ENCODE assay signal across 8 mouse cellular contexts in the genomic region with DNA sequence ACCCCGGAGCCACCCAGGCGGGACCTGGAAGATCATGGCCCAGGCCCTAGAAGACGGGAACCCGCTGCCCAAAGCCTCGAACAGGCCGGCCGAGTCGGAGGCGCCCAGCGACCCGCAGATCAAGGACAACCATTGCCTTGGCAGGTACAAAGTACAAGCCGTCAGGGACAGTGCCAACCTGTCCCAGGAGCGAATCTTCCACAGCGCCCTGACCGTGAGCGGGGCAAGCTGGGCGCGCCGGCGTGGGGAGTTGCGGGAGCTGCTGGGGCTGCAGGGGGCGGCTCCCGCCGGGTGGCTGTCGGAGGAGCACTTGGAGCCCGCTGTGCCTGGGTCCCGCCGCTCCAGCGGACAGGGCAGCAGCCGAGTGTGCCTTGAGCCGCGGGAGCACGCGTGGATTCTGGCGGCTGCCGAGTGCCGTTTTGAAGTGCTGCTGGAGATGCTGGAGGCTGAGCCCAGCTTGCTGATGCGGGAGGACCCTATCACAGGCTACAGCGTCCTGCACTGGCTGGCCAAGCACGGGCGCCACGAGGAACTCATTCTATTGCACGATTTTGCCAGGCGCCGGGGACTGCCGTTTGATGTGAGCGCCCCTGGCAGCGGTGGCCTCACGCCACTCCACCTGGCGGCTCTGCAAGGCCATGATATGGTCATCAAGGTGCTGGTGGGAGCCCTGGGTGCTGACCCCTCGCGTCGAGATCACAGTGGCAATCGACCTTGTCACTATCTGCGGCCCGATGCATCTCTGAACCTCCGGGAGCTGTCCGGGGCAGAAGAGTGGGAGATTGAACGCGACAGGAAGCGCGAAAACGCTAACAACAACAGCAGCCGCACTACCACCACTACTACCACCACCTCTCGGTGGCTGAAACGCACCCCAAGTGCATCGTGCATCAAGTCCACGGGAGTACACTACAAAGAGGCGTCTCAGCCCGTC. TPM values are rescaled to one million over a fixed set of nuclear protein-coding genes. Genes with fewer than 3 reads are reported as not detected.
DNase-seq lines count a peak whose midpoint lies in the region; ATAC-seq and TF ChIP-seq lines count a peak whose summit lies in the region.

No protein-coding gene starts in this region.

- no peaks in the 10 kb centered on the region for H3K9me3 ChIP-seq in lung, postnatal 0 days (ENCODE audit: low read length)
- H3K9me3 ChIP-seq in heart, embryonic 14.5 days (ENCODE audit: control insufficient read depth, low read length): no peaks in the 10 kb centered on the region
- H3K9me3 ChIP-seq in limb, embryonic 11.5 days (ENCODE audit: control insufficient read depth, low read length): no peaks in the 10 kb centered on the region
- no peaks in the 10 kb centered on the region for H3K9me3 ChIP-seq in neural tube, embryonic 13.5 days

- no peak for DNase-seq in lung, postnatal 0 days (ENCODE audit: low spot score)
- DNase-seq in lung, adult 18-20 months: no peak
- DNase-seq in limb, embryonic 11.5 days (ENCODE audit: low spot score): peak; percentile 43
- DNase-seq in frontal cortex, postnatal 14 days (ENCODE audit: low spot score in 2 of 2): no peak
- DNase-seq in spleen, adult 12 weeks (ENCODE audit: low spot score): no peak

- H3K4me3 ChIP-seq in lung, postnatal 0 days (ENCODE audit: low read depth, low read length): peak overlapping the region; percentile 28
- H3K4me3 ChIP-seq in brown adipose tissue, adult 24 weeks (ENCODE audit: insufficient read depth, low read depth, low read length): peak overlapping the region; percentile 22
- H3K4me3 ChIP-seq in heart, embryonic 14.5 days (ENCODE audit: control insufficient read depth in 1 of 2, insufficient read depth in 1 of 2, low read depth in 1 of 2, low read length in 2 of 2): peak overlapping the region; percentile 31 to 39
- peak overlapping the region; percentile 23 for H3K4me3 ChIP-seq in limb, embryonic 11.5 days (ENCODE audit: low read depth, low read length)
- H3K4me3 ChIP-seq in neural tube, embryonic 13.5 days: peak overlapping the region; percentile 39

- 18% methylated on average over 53 of the region's 70 CpGs for WGBS in lung, postnatal 0 days
- 22% methylated on average over 61 of the region's 70 CpGs for WGBS in heart, embryonic 14.5 days
- WGBS in limb, embryonic 11.5 days: 10% methylated on average over 70 of the region's 70 CpGs
- WGBS in neural tube, embryonic 13.5 days: 19% methylated on average over 70 of the region's 70 CpGs

- no peak overlapping the region for H3K9ac ChIP-seq in lung, postnatal 0 days (replicated peaks; ENCODE audit: low read depth)
- H3K9ac ChIP-seq in heart, embryonic 14.5 days (ENCODE audit: low read length): peak overlapping the region; percentile 16; the same call in 1 of the 2 replicates
- H3K9ac ChIP-seq in limb, embryonic 11.5 days (ENCODE audit: low read length): no peak overlapping the region
- peak overlapping the region; percentile 47; the same call in 1 of the 2 replicates for H3K9ac ChIP-seq in neural tube, embryonic 13.5 days

- peak overlapping the region; percentile 56 for H3K4me2 ChIP-seq in lung, postnatal 0 days (replicated peaks; ENCODE audit: low read depth, low read length)
- peak overlapping the region; percentile 69 for H3K4me2 ChIP-seq in heart, embryonic 14.5 days (ENCODE audit: low read length)
- peak overlapping the region; percentile 54 for H3K4me2 ChIP-seq in limb, embryonic 11.5 days (ENCODE audit: low read depth, severe bottlenecking)
- H3K4me2 ChIP-seq in neural tube, embryonic 13.5 days: peak overlapping the region; percentile 63

- H3K27ac ChIP-seq in lung, postnatal 0 days (ENCODE audit: low read length): no peak overlapping the region
- no peak overlapping the region for H3K27ac ChIP-seq in brown adipose tissue, adult 24 weeks (replicated peaks; ENCODE audit: low read depth, low read length)
- no peak overlapping the region for H3K27ac ChIP-seq in heart, embryonic 14.5 days (replicated peaks in 1 of 2; ENCODE audit: control insufficient read depth in 1 of 2, insufficient read depth in 1 of 2, low read depth in 2 of 2, low read length in 2 of 2)
- H3K27ac ChIP-seq in limb, embryonic 11.5 days (replicated peaks; ENCODE audit: low read depth, low read length): no peak overlapping the region
- H3K27ac ChIP-seq in neural tube, embryonic 13.5 days (replicated peaks): no peak overlapping the region

- no peak for TF ChIP-seq EP300 in lung, postnatal 0 days (IDR thresholded peaks at IDR 0.05)

- H3K4me1 ChIP-seq in lung, postnatal 0 days (ENCODE audit: insufficient read depth, low read depth, low read length): no peaks in the 10 kb centered on the region
- H3K4me1 ChIP-seq in brown adipose tissue, adult 24 weeks (ENCODE audit: control insufficient read depth, insufficient read depth, insufficient read length, low read length): no peaks in the 10 kb centered on the region
- H3K4me1 ChIP-seq in heart, embryonic 14.5 days (ENCODE audit: control insufficient read depth in 2 of 2, insufficient read depth in 2 of 2, low read length in 2 of 2): no peaks in the 10 kb centered on the region
- H3K4me1 ChIP-seq in limb, embryonic 11.5 days (ENCODE audit: control insufficient read depth, insufficient read depth, low read length): 0 out of 2 replicates have a peak, but pooled peaks cover 4% of the 10 kb centered on the region
- H3K4me1 ChIP-seq in neural tube, embryonic 13.5 days (replicated peaks): peaks cover 15% of the 10 kb centered on the region; the same call in 1 of the 2 replicates

- no peak; the same call in 1 of the 2 replicates for TF ChIP-seq CTCF in lung, postnatal 0 days (IDR thresholded peaks at IDR 0.05)

- no peak for ATAC-seq in lung, postnatal 0 days
- ATAC-seq in heart, embryonic 14.5 days (ENCODE audit: insufficient number of reproducible peaks, insufficient read depth, low FRiP score, low read depth): no peak
- no peak for ATAC-seq in limb, embryonic 11.5 days (ENCODE audit: insufficient number of reproducible peaks, low FRiP score, low TSS enrichment, low read depth)
- ATAC-seq in neural tube, embryonic 13.5 days (ENCODE audit: low read depth): peak; percentile 53

- H3K27me3 ChIP-seq in lung, postnatal 0 days (replicated peaks; ENCODE audit: insufficient read depth, low read length): no peaks in the 10 kb centered on the region
- peaks cover 33% of the 10 kb centered on the region for H3K27me3 ChIP-seq in heart, embryonic 14.5 days (ENCODE audit: control insufficient read depth, insufficient read depth, low read length)
- peaks cover 35% of the 10 kb centered on the region for H3K27me3 ChIP-seq in limb, embryonic 11.5 days (ENCODE audit: control insufficient read depth, insufficient read depth, low read length)
- peaks cover 62% of the 10 kb centered on the region for H3K27me3 ChIP-seq in neural tube, embryonic 13.5 days

- H3K36me3 ChIP-seq in lung, postnatal 0 days (ENCODE audit: insufficient read depth, low read length): no peaks in the 10 kb centered on the region
- H3K36me3 ChIP-seq in heart, embryonic 14.5 days (ENCODE audit: control insufficient read depth, insufficient read depth, low read length): no peaks in the 10 kb centered on the region
- H3K36me3 ChIP-seq in limb, embryonic 11.5 days (ENCODE audit: control insufficient read depth, insufficient read depth, low read length): no peaks in the 10 kb centered on the region
- H3K36me3 ChIP-seq in neural tube, embryonic 13.5 days: no peaks in the 10 kb centered on the region

RNA-seq across cellular contexts. Expression of a gene that starts 0.5 kb away (rescaled TPM):
- not detected in 2 replicates for polyA plus RNA-seq in lung, postnatal 0 days (2015; fragmentation: Nextera tagmentation; extraction: Ambion mirVana)
- not detected in 2 replicates for polyA plus RNA-seq in brown adipose tissue, adult 24 weeks (2012; ENCODE audit: insufficient read depth, insufficient read length, missing spikeins)
- 0.20 TPM in 1 of 2 replicates, not detected in the other for polyA plus RNA-seq in heart, embryonic 14.5 days (2014; fragmentation: Nextera tagmentation; extraction: Ambion mirVana)
- not detected in 2 replicates for polyA plus RNA-seq in limb, embryonic 11.5 days (2014; fragmentation: Nextera tagmentation; extraction: Ambion mirVana)
- 0.15 TPM in 1 of 2 replicates, not detected in the other for polyA plus RNA-seq in neural tube, embryonic 13.5 days (2015; fragmentation: Nextera tagmentation; extraction: Ambion mirVana)

RNA-seq across cellular contexts. Expression of a gene that starts 36.0 kb away (rescaled TPM):
- polyA plus RNA-seq in lung, postnatal 0 days (2015; fragmentation: Nextera tagmentation; extraction: Ambion mirVana): 416 and 436 TPM in 2 replicates
- 550 and 567 TPM in 2 replicates for polyA plus RNA-seq in brown adipose tissue, adult 24 weeks (2012; ENCODE audit: insufficient read depth, insufficient read length, missing spikeins)
- 409 and 451 TPM in 2 replicates for polyA plus RNA-seq in heart, embryonic 14.5 days (2014; fragmentation: Nextera tagmentation; extraction: Ambion mirVana)
- 520 and 540 TPM in 2 replicates for polyA plus RNA-seq in limb, embryonic 11.5 days (2014; fragmentation: Nextera tagmentation; extraction: Ambion mirVana)
- polyA plus RNA-seq in neural tube, embryonic 13.5 days (2015; fragmentation: Nextera tagmentation; extraction: Ambion mirVana): 319 and 363 TPM in 2 replicates

RNA-seq across cellular contexts. Expression of a gene that starts 57.6 kb away (rescaled TPM):
- 4.8 and 6.4 TPM in 2 replicates for polyA plus RNA-seq in lung, postnatal 0 days (2015; fragmentation: Nextera tagmentation; extraction: Ambion mirVana)
- 2.1 and 2.8 TPM in 2 replicates for polyA plus RNA-seq in brown adipose tissue, adult 24 weeks (2012; ENCODE audit: insufficient read depth, insufficient read length, missing spikeins)
- polyA plus RNA-seq in heart, embryonic 14.5 days (2014; fragmentation: Nextera tagmentation; extraction: Ambion mirVana): 55.9 and 57.1 TPM in 2 replicates
- 89.0 and 99.0 TPM in 2 replicates for polyA plus RNA-seq in limb, embryonic 11.5 days (2014; fragmentation: Nextera tagmentation; extraction: Ambion mirVana)
- polyA plus RNA-seq in neural tube, embryonic 13.5 days (2015; fragmentation: Nextera tagmentation; extraction: Ambion mirVana): 77.9 and 85.3 TPM in 2 replicates

Comparison
In these comparisons a context has a peak if more than half of its experiments do, and no peak if none do; other contexts are left out.
1. H3K9ac ChIP-seq: peak in heart, embryonic 14.5 days (single experiment) and neural tube, embryonic 13.5 days (single experiment); none in lung, postnatal 0 days (single experiment) and limb, embryonic 11.5 days (single experiment).
2. Peak in every context shown above with its lines, with median percentiles within 50 percentile points of each other: H3K4me2 ChIP-seq and H3K4me3 ChIP-seq.